Mouse (Mus musculus) lung, postnatal 0 days (tissue): Measurements from ENCODE around the gene Wdfy4. TPM values are rescaled to one million over a fixed set of nuclear protein-coding genes. Genes with fewer than 3 reads are reported as not detected.
A peak's percentile ranks its signal among the peaks of the same experiment; 100 is the strongest.

Experiments
- ATAC-seq: fragments of 200-750 bp; cut with Nextera tagmentation; 2 replicates; pipeline ENCODE4 v1.8.0; 2017; ENCODE audit warnings: moderate library complexity
- DNase-seq: peaks from one replicate; pipeline ENCODE4 v3.0.0-alpha.2; 2016; ENCODE audit warnings: low spot score
- H3K27ac ChIP-seq: fragments of 300-500 bp; sonication (generic); 2 replicates; pipeline ENCODE4 v1.5.1; 2014; ENCODE audit warnings: antibody characterized with exemption, mild to moderate bottlenecking, low read length, mixed read lengths
- H3K27me3 ChIP-seq: fragments of 300-500 bp; sonication (generic); replicated peaks from 2 replicates; pipeline ENCODE4 v1.6.1; 2014; ENCODE audit warnings: low read length, mixed read lengths; ENCODE audit not compliant: insufficient read depth
- H3K36me3 ChIP-seq: fragments of 300-500 bp; sonication (generic); 2 replicates; pipeline ENCODE4 v1.6.1; 2014; ENCODE audit warnings: low read length, mixed read lengths; ENCODE audit not compliant: insufficient read depth
- H3K4me1 ChIP-seq: fragments of 300-500 bp; sonication (generic); 2 replicates; pipeline ENCODE4 v1.6.1; 2014; ENCODE audit warnings: antibody characterized with exemption, low read depth, low read length, mixed read lengths; ENCODE audit not compliant: insufficient read depth
- H3K4me2 ChIP-seq: fragments of 300-500 bp; sonication (generic); replicated peaks from 2 replicates; pipeline ENCODE4 v1.6.1; 2014; ENCODE audit warnings: low read depth, mild to moderate bottlenecking, low read length, moderate library complexity, mixed read lengths
- H3K4me3 ChIP-seq: fragments of 300-500 bp; sonication (generic); 2 replicates; pipeline ENCODE4 v1.5.1; 2014; ENCODE audit warnings: low read depth, low read length
- H3K9ac ChIP-seq: fragments of 300-500 bp; sonication (generic); replicated peaks from 2 replicates; pipeline ENCODE4 v1.6.1; 2014; ENCODE audit warnings: low read depth, mild to moderate bottlenecking
- H3K9me3 ChIP-seq: fragments of 300-500 bp; sonication (generic); 2 replicates; pipeline ENCODE4 v1.6.1; 2016; ENCODE audit warnings: low read length, mixed read lengths
- CTCF ChIP-seq: IDR thresholded peaks from 2 replicates; pipeline ENCODE4 v1.5.1; 2016; ENCODE audit warnings: antibody characterized with exemption, mild to moderate bottlenecking
- EP300 ChIP-seq: IDR thresholded peaks from 2 replicates; pipeline ENCODE4 v1.6.1; 2016; ENCODE audit warnings: antibody characterized with exemption, mild to moderate bottlenecking, control low read depth
- WGBS: fragments of 180-500 bp; shearing (Covaris S2); extraction: QIAGEN DNeasy Blood & Tissue Kit; methylation state at CpG from one replicate; pipeline ENCODE4 v1.1.7; 2014; 5-methylcytosine and 5-hydroxymethylcytosine counted together
- polyA plus RNA-seq: library from polyadenylated mRNA; unstranded; fragments of >200 nt; fragmentation: Nextera tagmentation; extraction: Ambion mirVana; gene quantifications from 2 replicates; pipeline ENCODE4 v1.2.1, GENCODE M21; 2015

Gene Wdfy4
- 0.90 and 0.98 TPM in 2 replicates for polyA plus RNA-seq

DNA sequence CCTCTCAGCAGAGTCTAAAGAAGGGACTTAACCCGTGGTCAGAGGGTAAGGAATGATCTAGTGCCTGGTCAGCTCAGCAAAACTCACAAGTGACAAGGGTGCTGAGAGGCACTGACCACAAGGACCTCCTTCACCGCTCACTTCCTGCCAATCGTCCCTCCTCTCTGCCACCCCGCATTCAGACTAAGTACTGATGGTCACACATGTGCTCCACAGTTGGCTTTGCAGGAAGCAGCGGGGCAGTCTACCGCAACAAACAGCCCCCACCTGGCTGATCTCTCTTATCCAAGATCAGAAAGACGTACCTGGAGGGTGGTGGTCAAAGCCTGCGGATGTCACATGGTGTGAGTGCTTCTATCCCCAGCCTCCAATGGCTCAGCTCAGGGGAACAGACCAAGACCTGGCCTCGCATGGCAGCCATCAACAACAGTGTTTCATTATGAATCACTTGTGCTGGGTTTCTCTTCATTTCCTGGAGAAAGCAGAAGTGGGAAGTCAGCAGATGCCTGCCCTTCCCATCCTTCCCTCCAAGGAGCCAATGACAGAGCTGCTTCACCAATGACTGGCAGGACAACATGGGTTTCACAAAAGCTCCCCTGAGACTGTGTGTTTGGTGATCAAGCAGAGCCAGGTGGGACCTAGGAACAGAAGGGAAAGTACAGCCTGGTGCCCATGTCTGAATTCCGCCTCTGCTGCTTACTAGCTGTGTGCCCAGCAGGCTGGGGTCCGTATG is at the start of gene Wdfy4:
Gene Wdfy4, minus strand, starts transcription at position 441 of the 733 bp plus-strand sequence.
- TF ChIP-seq EP300 (no peak), CTCF (no peak)
- H3K27me3 ChIP-seq: no peaks in the 10 kb centered on the region
- ATAC-seq (peak; percentile 28; the same call in 1 of the 2 replicates), DNase-seq (peak; percentile 37)
- H3K9ac ChIP-seq: no peak within 1 kb of the TSS
- H3K36me3 ChIP-seq: no peaks in the 10 kb centered on the region
- no peak within 1 kb of the TSS for H3K27ac ChIP-seq
- WGBS: 78% methylated on average over 11 of the region's 11 CpGs
- H3K9me3 ChIP-seq: no peaks in the 10 kb centered on the region
- no peaks in the 10 kb centered on the region for H3K4me1 ChIP-seq
- no peak within 1 kb of the TSS for H3K4me2 ChIP-seq
- H3K4me3 ChIP-seq: no peak within 1 kb of the TSS

DNA sequence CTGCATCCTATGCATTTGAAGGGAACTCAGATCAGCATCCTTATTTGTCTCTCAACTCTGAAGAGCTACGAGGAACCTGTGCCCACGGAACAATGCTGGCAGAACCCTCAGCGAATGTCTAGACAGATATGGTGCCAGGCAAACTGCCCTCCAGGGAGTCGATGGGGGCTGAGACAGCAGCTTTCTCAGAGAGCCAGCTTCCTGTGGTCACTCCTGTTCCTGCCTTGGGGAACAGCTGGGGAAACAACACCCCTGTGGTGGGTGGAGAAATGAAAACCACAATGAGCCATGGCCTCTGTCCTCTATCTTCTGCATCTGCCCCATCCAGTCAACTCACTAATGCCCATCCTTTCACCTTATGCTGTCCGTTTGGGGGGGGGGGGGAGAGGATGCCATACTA is 46.7 kb upstream of the Wdfy4 start:
- H3K9me3 ChIP-seq: no peaks in the 10 kb centered on the region
- no peak for DNase-seq
- no peak for ATAC-seq

GRCm38 (mm10) chr14:33231311-33231710 is 46.0 kb upstream of the Wdfy4 start:
- 68% methylated on average over 3 of the region's 3 CpGs for WGBS
- H3K4me1 ChIP-seq: no peaks in the 10 kb centered on the region
- H3K4me2 ChIP-seq: no peak overlapping the region
- DNase-seq: no peak
- H3K27ac ChIP-seq: no peak overlapping the region
- H3K4me3 ChIP-seq: no peak overlapping the region
- TF ChIP-seq EP300: no peak
- TF ChIP-seq CTCF: no peak
- no peak for ATAC-seq
- H3K27me3 ChIP-seq: no peaks in the 10 kb centered on the region
- no peak overlapping the region for H3K9ac ChIP-seq
- no peaks in the 10 kb centered on the region for H3K36me3 ChIP-seq
- no peaks in the 10 kb centered on the region for H3K9me3 ChIP-seq

More for the DNA sequence above, 46.7 kb upstream of the Wdfy4 start:
- H3K4me1 ChIP-seq: no peaks in the 10 kb centered on the region
- H3K4me2 ChIP-seq: no peak overlapping the region
- H3K27ac ChIP-seq: no peak overlapping the region
- H3K4me3 ChIP-seq: no peak overlapping the region
- no peaks in the 10 kb centered on the region for H3K27me3 ChIP-seq
- no peaks in the 10 kb centered on the region for H3K36me3 ChIP-seq
- 70% methylated on average over 5 of the region's 5 CpGs for WGBS
- H3K9ac ChIP-seq: no peak overlapping the region
- TF ChIP-seq EP300 (no peak), CTCF (no peak)

DNA sequence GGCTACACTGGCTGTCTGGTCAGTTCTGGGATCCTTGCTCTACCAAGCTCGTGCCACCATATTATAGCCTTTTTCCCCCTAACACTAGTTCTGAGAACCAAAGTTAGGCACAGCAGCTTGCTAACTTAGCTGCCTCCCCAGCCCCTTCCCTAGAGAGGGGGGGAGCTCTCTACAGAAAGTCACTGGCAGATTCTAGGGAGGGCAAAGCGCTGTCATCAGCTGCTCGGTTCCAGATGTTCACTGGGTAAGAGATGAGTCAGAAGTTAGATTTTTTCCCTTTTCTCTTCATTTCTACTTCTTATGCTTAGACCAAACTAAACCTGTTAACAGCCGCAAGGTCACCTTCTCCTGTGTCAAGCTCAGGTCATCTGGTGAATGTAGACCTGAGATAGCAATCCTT is 45.4 kb upstream of the Wdfy4 start:
- Histone ChIP-seq H3K9ac (no peak overlapping the region), H3K4me2 (no peak overlapping the region), H3K27me3 (no peaks in the 10 kb centered on the region), H3K27ac (no peak overlapping the region), H3K4me1 (no peaks in the 10 kb centered on the region), H3K4me3 (no peak overlapping the region), H3K9me3 (no peaks in the 10 kb centered on the region), H3K36me3 (no peaks in the 10 kb centered on the region)
- ATAC-seq (no peak), DNase-seq (no peak)
- WGBS: 78% methylated on average over 4 of the region's 4 CpGs
- no peak for TF ChIP-seq CTCF
- no peak for TF ChIP-seq EP300

DNA sequence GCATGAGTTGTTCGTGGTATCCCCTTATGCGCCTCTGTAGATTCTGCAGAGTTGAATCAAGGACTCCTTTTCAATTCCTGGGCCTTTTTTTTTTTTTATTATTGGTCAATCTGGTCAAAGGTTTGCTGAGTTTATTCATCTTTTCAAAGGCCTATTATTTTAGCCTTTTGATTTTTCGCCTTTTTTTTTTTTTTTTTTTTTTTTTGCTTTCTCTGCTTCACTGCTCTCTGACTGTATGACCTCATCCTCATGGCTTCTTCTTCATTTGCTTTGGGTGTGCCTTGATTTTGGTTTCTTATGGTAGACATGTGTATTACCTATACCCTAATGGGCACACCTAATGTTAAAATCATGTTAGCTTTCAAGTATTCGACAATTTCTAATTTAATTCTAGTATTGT is 39.9 kb upstream of the Wdfy4 start:
- no peaks in the 10 kb centered on the region for H3K27me3 ChIP-seq
- H3K36me3 ChIP-seq: no peaks in the 10 kb centered on the region
- H3K27ac ChIP-seq: no peak overlapping the region
- H3K9ac ChIP-seq: no peak overlapping the region
- no peaks in the 10 kb centered on the region for H3K9me3 ChIP-seq
- no peak for TF ChIP-seq CTCF
- TF ChIP-seq EP300: no peak
- ATAC-seq: no peak
- H3K4me3 ChIP-seq: no peak overlapping the region
- 74% methylated on average over 4 of the region's 4 CpGs for WGBS
- H3K4me2 ChIP-seq: no peak overlapping the region
- no peaks in the 10 kb centered on the region for H3K4me1 ChIP-seq
- DNase-seq: no peak

DNA sequence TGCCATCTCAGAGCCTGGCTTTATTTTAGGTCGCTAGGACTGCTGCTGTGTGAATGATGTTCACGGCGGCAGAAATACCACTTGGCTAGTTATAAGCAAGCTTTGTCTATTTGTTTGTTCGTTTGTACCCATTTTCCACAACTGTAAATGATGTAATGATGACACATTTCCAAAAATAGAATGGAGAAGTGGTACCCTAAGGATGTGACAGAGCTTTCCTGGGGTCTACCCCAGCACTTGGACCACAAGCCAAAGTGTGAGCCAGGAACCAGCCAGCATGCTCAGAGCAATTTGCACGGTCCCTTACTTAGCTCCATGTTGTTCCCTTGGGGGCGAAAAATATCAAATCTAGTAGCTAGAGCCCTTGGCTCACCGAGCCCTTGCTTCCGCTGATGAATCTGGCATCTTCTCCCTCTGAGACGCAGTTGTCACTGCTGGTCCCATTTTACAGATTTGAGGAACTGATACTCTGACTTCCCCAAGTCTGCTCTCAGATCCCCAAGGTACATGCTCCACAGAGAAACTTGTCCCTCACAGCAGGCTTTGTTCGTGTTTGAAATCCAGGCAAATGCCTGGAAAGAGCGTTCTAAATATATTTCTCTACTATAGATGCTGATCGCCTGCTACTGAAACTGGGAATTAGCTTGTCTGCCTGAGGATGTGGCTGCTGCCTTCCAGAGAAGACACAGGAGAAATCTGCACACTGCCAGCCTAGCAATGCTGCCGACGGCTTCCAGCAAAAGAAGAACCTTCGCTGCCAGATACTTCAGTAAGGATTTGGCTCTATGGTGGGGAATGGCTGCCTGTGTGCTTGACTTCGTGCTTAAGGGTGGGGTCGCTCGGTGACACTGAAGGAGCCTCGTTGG is 31.3 kb upstream of the Wdfy4 start:
- DNase-seq (no peak), ATAC-seq (no peak)
- WGBS: 74% methylated on average over 19 of the region's 19 CpGs
- no peaks in the 10 kb centered on the region for H3K4me1 ChIP-seq
- H3K27me3 ChIP-seq: no peaks in the 10 kb centered on the region
- H3K27ac ChIP-seq: no peak overlapping the region
- H3K36me3 ChIP-seq: no peaks in the 10 kb centered on the region
- H3K9ac ChIP-seq: no peak overlapping the region
- no peaks in the 10 kb centered on the region for H3K9me3 ChIP-seq
- TF ChIP-seq EP300 (no peak), CTCF (no peak)
- H3K4me2 ChIP-seq: no peak overlapping the region
- no peak overlapping the region for H3K4me3 ChIP-seq
